Mouse (Mus musculus) forebrain, postnatal 0 days (tissue): ENCODE results near the gene Gm36210. TPM values are rescaled to one million over a fixed set of nuclear protein-coding genes. Genes with fewer than 3 reads are reported as not detected.
"Not testable (repeated sequence)": the region's sequence is repeated elsewhere in the genome, so short reads cannot be mapped to it uniquely, and the experiment has no call there.

Experiments used
- ATAC-seq: fragments of 200-750 bp; cut with Nextera tagmentation; 2 replicates; pipeline ENCODE4 v1.8.0; 2017; ENCODE audit warnings: mild to moderate bottlenecking, moderate library complexity
- DNase-seq: peaks from one replicate; pipeline ENCODE4 v3.0.0-alpha.2; 2015
- H3K27ac ChIP-seq: fragments of 300-500 bp; sonication (generic); 2 replicates; pipeline ENCODE4 v1.5.1; 2014; ENCODE audit warnings: low read depth, mild to moderate bottlenecking, antibody characterized with exemption, low read length, moderate library complexity, mixed read lengths
- H3K27me3 ChIP-seq: fragments of 300-500 bp; sonication (generic); 2 replicates; pipeline ENCODE4 v1.6.1; 2014; ENCODE audit warnings: mild to moderate bottlenecking, low read length, mixed read lengths; ENCODE audit not compliant: insufficient read depth
- H3K36me3 ChIP-seq: fragments of 300-500 bp; sonication (generic); 2 replicates; pipeline ENCODE4 v1.6.1; 2014; ENCODE audit warnings: mild to moderate bottlenecking, moderate library complexity; ENCODE audit not compliant: insufficient read depth
- H3K4me1 ChIP-seq: fragments of 300-500 bp; sonication (generic); 2 replicates; pipeline ENCODE4 v1.6.1; 2014; ENCODE audit warnings: antibody characterized with exemption; ENCODE audit not compliant: insufficient read depth
- H3K4me2 ChIP-seq: fragments of 300-500 bp; sonication (generic); 2 replicates; pipeline ENCODE4 v1.6.1; 2014; ENCODE audit warnings: low read depth, mild to moderate bottlenecking, moderate library complexity
- H3K4me3 ChIP-seq: fragments of 300-500 bp; sonication (generic); 2 replicates; pipeline ENCODE4 v1.5.1; 2014; ENCODE audit warnings: low read depth, low read length, mixed read lengths
- H3K9ac ChIP-seq: fragments of 300-500 bp; sonication (generic); 2 replicates; pipeline ENCODE4 v1.6.1; 2014; ENCODE audit warnings: mild to moderate bottlenecking
- H3K9me3 ChIP-seq: fragments of 300-500 bp; sonication (generic); 2 replicates; pipeline ENCODE4 v1.6.1; 2016; ENCODE audit warnings: low read length
- CTCF ChIP-seq: sonication (generic); IDR thresholded peaks from 2 replicates; pipeline ENCODE4 v1.5.1; 2016; ENCODE audit warnings: antibody characterized with exemption, control low read depth, low read depth
- WGBS: fragments of 180-500 bp; shearing (Covaris S2); extraction: QIAGEN DNeasy Blood & Tissue Kit; methylation state at CpG from one replicate; pipeline ENCODE4 v1.1.7; 2014; 5-methylcytosine and 5-hydroxymethylcytosine counted together
- polyA plus RNA-seq: library from polyadenylated mRNA; unstranded; fragments of >200 nt; fragmentation: Nextera tagmentation; extraction: Ambion mirVana; gene quantifications from 2 replicates; pipeline ENCODE4 v1.2.1, GENCODE M21; 2015
- total RNA-seq: library from RNA; depleted of rRNA; stranded (reverse); fragments of >200 nt; gene quantifications from 2 replicates; pipeline ENCODE4 v1.2.3, GENCODE M21; 2014

Gene Gm36210
- total and polyA plus RNA-seq, 2 experiments from 2014 or later: 0.47 to 0.48 TPM

DNA sequence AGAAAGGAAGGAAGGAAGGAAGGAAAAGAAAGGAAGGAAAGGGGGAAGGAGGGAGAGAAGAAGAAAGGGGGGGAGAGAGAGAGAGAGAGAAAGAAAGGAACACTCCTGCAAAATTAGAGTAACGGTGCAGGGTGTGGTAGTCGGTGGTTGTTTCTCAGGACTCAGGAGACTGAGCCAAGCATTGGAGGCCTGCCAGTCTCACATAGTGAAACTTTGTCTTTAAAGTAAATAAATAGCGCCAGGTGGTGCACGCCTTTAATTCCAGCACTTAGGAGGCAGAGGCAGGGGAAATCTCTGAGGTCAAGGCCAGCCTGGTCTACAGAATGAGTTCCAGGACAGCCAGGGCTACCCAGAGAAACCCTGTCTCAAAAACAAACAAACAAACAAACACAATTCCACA is 19.6 kb downstream of the Gm36210 start:
- Histone ChIP-seq H3K36me3 (no peaks in the 10 kb centered on the region), H3K9me3 (no peaks in the 10 kb centered on the region), H3K27me3 (no peaks in the 10 kb centered on the region), H3K4me3 (no peak overlapping the region), H3K4me2 (no peak overlapping the region), H3K9ac (no peak overlapping the region), H3K27ac (no peak overlapping the region), H3K4me1 (no peaks in the 10 kb centered on the region)
- 59% methylated on average over 4 of the region's 4 CpGs for WGBS
- DNase-seq: no peak
- ATAC-seq: no peak
- no peak for TF ChIP-seq CTCF

DNA sequence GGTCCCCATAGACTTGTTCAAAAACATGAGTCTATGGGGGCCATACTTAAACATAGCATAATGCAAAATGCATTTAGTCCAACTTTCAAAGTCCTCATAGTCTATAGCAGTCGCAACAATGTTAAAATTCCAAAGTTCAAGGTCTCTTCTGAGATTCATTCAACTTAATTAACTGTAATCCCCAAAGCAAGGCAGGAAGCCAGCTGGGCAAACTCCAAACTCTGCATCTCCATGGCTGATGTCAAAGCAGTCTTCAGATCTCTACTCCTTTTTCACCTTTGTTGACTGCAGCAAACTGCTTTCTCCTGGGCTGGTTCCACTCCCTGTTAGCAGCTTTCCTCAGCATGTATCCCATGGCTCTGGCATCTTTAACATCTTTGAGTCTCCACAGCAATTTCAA is 27.3 kb downstream of the Gm36210 start:
- not testable (repeated sequence) for ATAC-seq, H3K27me3 ChIP-seq, H3K4me1 ChIP-seq, H3K27ac ChIP-seq, H3K36me3 ChIP-seq, DNase-seq, H3K9ac ChIP-seq, H3K4me3 ChIP-seq, H3K4me2 ChIP-seq, H3K9me3 ChIP-seq
- WGBS: 89% methylated on average over 1 of the region's 1 CpGs

DNA sequence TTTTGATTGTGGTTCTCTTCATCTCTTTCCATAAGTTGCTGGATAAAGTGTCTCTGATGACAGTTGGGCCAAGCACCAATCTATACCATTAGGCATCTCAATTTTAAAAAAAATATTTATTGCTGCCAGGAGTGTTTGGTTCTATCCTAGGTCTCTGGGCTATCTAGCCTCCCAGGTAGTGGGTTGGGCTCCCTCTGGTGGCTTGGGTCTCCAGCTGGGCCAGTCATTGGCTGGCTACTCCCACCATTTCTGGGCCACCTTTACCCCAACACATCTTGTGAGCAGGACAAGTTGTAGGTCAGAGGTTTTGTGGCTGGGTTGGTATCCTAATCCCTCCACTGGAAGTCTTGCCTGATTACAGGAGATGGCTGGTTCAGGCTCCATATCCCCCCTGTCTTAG is 28.1 kb downstream of the Gm36210 start:
- no peak for TF ChIP-seq CTCF

DNA sequence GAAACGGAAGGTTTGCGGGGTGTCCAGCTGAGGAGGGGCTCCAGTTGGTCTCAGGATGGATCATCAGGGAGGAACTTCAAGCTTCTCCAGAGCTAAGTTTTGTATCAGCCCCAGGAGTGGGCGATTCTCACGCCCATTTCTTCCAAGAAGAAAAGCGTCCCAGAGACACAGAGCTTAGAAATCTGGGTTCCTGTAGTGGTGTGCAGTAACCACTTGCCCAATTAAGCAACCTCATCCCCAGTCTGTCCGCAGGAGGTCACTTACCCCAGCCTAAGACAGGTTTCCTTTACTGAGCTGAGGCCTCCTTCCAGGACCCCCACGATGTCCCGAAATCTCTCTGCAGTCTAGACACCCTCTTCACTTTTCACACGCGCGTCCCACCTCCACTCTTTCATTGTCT is 29.1 kb downstream of the Gm36210 start:
- Histone ChIP-seq H3K27me3 (no peaks in the 10 kb centered on the region), H3K27ac (no peak overlapping the region), H3K4me3 (peak overlapping the region; percentile 51), H3K36me3 (no peaks in the 10 kb centered on the region), H3K9me3 (no peaks in the 10 kb centered on the region), H3K4me2 (peak overlapping the region; percentile 83), H3K9ac (peak overlapping the region; percentile 49), H3K4me1 (0 out of 2 replicates have a peak, but pooled peaks cover 3% of the 10 kb centered on the region)
- TF ChIP-seq CTCF: no peak
- ATAC-seq: no peak; the same call in 1 of the 2 replicates
- 8% methylated on average over 11 of the region's 11 CpGs for WGBS
- no peak for DNase-seq

More for the DNA sequence above, 28.1 kb downstream of the Gm36210 start:
- Histone ChIP-seq H3K27ac (no peak overlapping the region), H3K36me3 (no peaks in the 10 kb centered on the region), H3K9me3 (no peaks in the 10 kb centered on the region), H3K9ac (no peak overlapping the region), H3K4me1 (0 out of 2 replicates have a peak, but pooled peaks cover 3% of the 10 kb centered on the region), H3K4me2 (no peak overlapping the region), H3K27me3 (no peaks in the 10 kb centered on the region), H3K4me3 (no peak overlapping the region)
- no peak for DNase-seq
- ATAC-seq: no peak

DNA sequence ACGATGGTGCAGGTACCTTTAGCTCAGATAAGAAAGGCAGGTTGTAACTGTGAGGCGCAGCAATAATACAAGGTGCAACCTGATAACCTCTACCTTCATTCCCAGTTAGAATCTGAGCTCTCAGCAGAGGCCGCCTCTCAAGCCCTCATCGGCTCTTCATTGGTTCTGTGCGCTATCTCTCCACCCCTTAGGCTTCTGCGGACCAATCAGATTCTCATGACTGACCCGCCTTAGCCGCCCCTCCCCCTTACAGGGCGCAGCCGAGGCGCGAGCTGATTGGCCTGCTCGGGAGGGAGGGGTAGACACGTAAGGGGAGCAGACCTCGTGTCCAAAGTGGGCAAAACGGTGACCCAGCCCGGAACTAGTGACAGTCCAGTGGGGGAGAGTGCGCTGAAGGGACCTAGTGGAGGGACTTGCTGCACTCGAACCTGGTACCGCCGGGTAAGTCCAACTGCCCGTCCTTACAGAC is 29.5 kb downstream of the Gm36210 start, which contains the start of gene Isoc2a:
Isoc2a (plus strand) TSS at position 401 of the 469 bp plus-strand sequence.
- no peak for TF ChIP-seq CTCF
- Histone ChIP-seq H3K4me2 (peak within 1 kb of the TSS; percentile 83), H3K36me3 (no peaks in the 10 kb centered on the region), H3K4me1 (0 out of 2 replicates have a peak, but pooled peaks cover 3% of the 10 kb centered on the region), H3K9me3 (no peaks in the 10 kb centered on the region), H3K27ac (no peak within 1 kb of the TSS), H3K9ac (peak within 1 kb of the TSS; percentile 49), H3K4me3 (peak within 1 kb of the TSS; percentile 51), H3K27me3 (no peaks in the 10 kb centered on the region)
- DNase-seq (peak; percentile 95), ATAC-seq (peak; percentile 100)
- under 1% methylated on average over 22 of the region's 22 CpGs for WGBS

DNA sequence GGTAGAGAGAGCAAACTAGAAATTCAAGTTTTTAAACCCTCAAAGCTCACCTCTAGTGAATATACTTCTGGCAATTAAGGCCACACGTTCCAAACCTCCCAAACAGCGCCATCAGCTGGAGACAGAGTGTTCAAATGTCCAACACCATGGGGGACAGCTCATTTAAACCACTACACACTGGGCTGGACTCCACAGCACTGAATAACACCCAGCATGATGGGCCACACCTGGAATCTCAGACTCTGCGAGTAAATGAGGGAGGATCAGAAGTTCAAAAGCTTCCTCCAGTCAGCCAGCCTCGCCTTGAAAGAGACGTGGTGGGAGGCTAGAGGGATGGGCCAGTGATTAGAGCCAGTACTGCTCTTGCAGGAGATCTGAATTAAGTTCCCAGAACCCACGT is 36.2 kb downstream of the Gm36210 start, which contains the start of gene Isoc2b:
Isoc2b (minus strand) TSS at position 126 of the 400 bp plus-strand sequence.
- no peak for TF ChIP-seq CTCF
- H3K9me3 ChIP-seq: no peaks in the 10 kb centered on the region
- H3K4me3 ChIP-seq: no peak within 1 kb of the TSS
- no peak for DNase-seq
- no peak within 1 kb of the TSS for H3K4me2 ChIP-seq
- 54% methylated on average over 6 of the region's 6 CpGs for WGBS
- H3K4me1 ChIP-seq: peaks cover 7% of the 10 kb centered on the region; the same call in 1 of the 2 replicates
- H3K27me3 ChIP-seq: no peaks in the 10 kb centered on the region
- H3K36me3 ChIP-seq: no peaks in the 10 kb centered on the region
- H3K27ac ChIP-seq: no peak within 1 kb of the TSS
- no peak for ATAC-seq
- H3K9ac ChIP-seq: no peak within 1 kb of the TSS

DNA sequence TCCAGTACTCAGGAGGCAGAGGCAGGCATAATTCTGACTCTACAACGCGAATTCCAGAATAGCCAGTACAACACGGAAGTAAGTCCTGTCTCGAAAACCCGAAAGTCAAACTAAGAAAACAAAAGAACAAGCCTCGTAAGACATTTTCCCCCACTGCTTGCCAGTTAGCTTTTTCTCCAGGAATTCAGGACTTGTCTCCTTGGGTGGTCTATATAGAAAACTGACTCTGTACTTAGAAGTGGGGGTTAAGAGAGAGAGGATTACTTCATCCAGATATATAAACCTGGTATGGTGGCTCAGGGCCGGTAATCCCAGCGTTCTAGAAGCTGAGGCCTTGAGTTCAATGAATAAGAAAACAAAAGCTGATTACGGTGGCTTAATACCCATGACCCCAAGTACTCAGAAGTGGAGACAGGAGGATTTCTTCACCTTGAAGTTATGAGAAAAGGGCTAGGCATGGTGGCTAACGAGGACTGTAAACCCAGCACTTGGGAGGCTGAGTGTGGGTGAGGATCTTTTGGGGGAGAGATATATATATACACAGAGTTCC is 39.6 kb downstream of the Gm36210 start:
- H3K4me1 ChIP-seq: peaks cover 7% of the 10 kb centered on the region; the same call in 1 of the 2 replicates
- peak overlapping the region; percentile 81 for H3K27ac ChIP-seq
- no peaks in the 10 kb centered on the region for H3K9me3 ChIP-seq
- no peaks in the 10 kb centered on the region for H3K27me3 ChIP-seq
- peak overlapping the region; percentile 61 for H3K4me2 ChIP-seq
- peak overlapping the region; percentile 61 for H3K4me3 ChIP-seq
- TF ChIP-seq CTCF: no peak
- no peak for DNase-seq
- no peak for ATAC-seq
- no peaks in the 10 kb centered on the region for H3K36me3 ChIP-seq
- peak overlapping the region; percentile 75 for H3K9ac ChIP-seq
- 21% methylated on average over 10 of the region's 10 CpGs for WGBS
